Mouse (Mus musculus) liver, embryonic 13.5 days (tissue): ENCODE results near the gene Ggt5. TPM values are rescaled to one million over a fixed set of nuclear protein-coding genes. Genes with fewer than 3 reads are reported as not detected.

Source experiments
- polyA plus RNA-seq: library from polyadenylated mRNA; unstranded; fragments of >200 nt; fragmentation: Nextera tagmentation; extraction: Ambion mirVana; gene quantifications from 2 replicates; pipeline ENCODE4 v1.2.1, GENCODE M21; 2015

Gene Ggt5
- polyA plus RNA-seq, 1 experiment from 2014 or later: 0.52 TPM

Other genes starting within 250 kb of the Ggt5 start
- gene Upb1, start 188.2 kb upstream of the Ggt5 start, polyA plus RNA-seq: 12.0 and 14.2 TPM in 2 replicates
- 109 and 141 TPM in 2 replicates for gene Snrpd3, start 71.8 kb upstream of the Ggt5 start, polyA plus RNA-seq
- gene Gucd1, start 71.4 kb upstream of the Ggt5 start, polyA plus RNA-seq: 48.7 and 50.4 TPM in 2 replicates
- gene Lrrc75b, start 29.0 kb upstream of the Ggt5 start, polyA plus RNA-seq: 0.05 and 0.07 TPM in 2 replicates
- 4.7 and 5.4 TPM in 2 replicates for gene Ggt1, start 27.7 kb upstream of the Ggt5 start, polyA plus RNA-seq
- gene Susd2, start 54.7 kb downstream of the Ggt5 start, polyA plus RNA-seq: 1.0 and 1.4 TPM in 2 replicates
- 15.4 and 16.6 TPM in 2 replicates for gene Cabin1, start 175.0 kb downstream of the Ggt5 start, polyA plus RNA-seq
- 180 and 186 TPM in 2 replicates for gene Ddt, start 184.1 kb downstream of the Ggt5 start, polyA plus RNA-seq
- gene Gm20441, start 191.6 kb downstream of the Ggt5 start, polyA plus RNA-seq: not detected in 2 replicates
- gene Gstt3, start 192.1 kb downstream of the Ggt5 start, polyA plus RNA-seq: 8.0 and 10.3 TPM in 2 replicates
- 49.2 and 50.2 TPM in 2 replicates for gene Gstt1, start 209.2 kb downstream of the Ggt5 start, polyA plus RNA-seq
- not detected in 2 replicates for gene Gstt4, start 233.2 kb downstream of the Ggt5 start, polyA plus RNA-seq
- 35.3 and 39.2 TPM in 2 replicates for gene Gstt2, start 248.1 kb downstream of the Ggt5 start, polyA plus RNA-seq